Mouse (Mus musculus) urinary bladder, postnatal 25 days (tissue): ENCODE data around the gene Hmox2.
A peak's percentile ranks its signal among the peaks of the same experiment; 100 is the strongest.
"Not testable (repeated sequence)": the region's sequence is repeated elsewhere in the genome, so short reads cannot be mapped to it uniquely, and the experiment has no call there.

Experiments used
- DNase-seq: peaks from one replicate; pipeline ENCODE4 v3.0.0; 2022; ENCODE audit warnings: low spot score

The Hmox2 gene

GRCm38 (mm10) chr16:4725780-4726527, at the start of gene Hmox2:
Gene Hmox2, plus strand, starts transcription at chr16:4726361.
- peak; percentile 96 for DNase-seq

- DNase-seq, result no peak
Observed at GRCm38 (mm10) chr16:4676836-4677235, 49.3 kb upstream of the Hmox2 start.

- no peak for DNase-seq
Observed at GRCm38 (mm10) chr16:4678080-4678479, 48.1 kb upstream of the Hmox2 start.

- DNase-seq, result peak; percentile 77
Observed at GRCm38 (mm10) chr16:4679121-4680018, 46.8 kb upstream of the Hmox2 start, which contains the start of gene Coro7. Gene Coro7, minus strand, starts transcription at chr16:4679777.

- not testable (repeated sequence) for DNase-seq
Observed at GRCm38 (mm10) chr16:4680922-4681455, 45.2 kb upstream of the Hmox2 start.

GRCm38 (mm10) chr16:4682628-4683179, 43.5 kb upstream of the Hmox2 start:
- DNase-seq, result no peak

GRCm38 (mm10) chr16:4683193-4683580, 43.0 kb upstream of the Hmox2 start:
- no peak for DNase-seq

- DNase-seq, result peak; percentile 98
Observed at GRCm38 (mm10) chr16:4683581-4684456, 42.3 kb upstream of the Hmox2 start.

- DNase-seq, result no peak
Observed at GRCm38 (mm10) chr16:4684457-4684791, 41.7 kb upstream of the Hmox2 start.

- DNase-seq, result not testable (repeated sequence)
Observed at GRCm38 (mm10) chr16:4689371-4689770, 36.8 kb upstream of the Hmox2 start.

- DNase-seq, result no peak
Observed at GRCm38 (mm10) chr16:4701211-4701610, 24.9 kb upstream of the Hmox2 start.

- DNase-seq, result no peak
Observed at GRCm38 (mm10) chr16:4702646-4703045, 23.5 kb upstream of the Hmox2 start.

GRCm38 (mm10) chr16:4705541-4705940, 20.6 kb upstream of the Hmox2 start:
- no peak for DNase-seq

- DNase-seq, result no peak
Observed at GRCm38 (mm10) chr16:4711173-4711572, 15.0 kb upstream of the Hmox2 start.

GRCm38 (mm10) chr16:4713861-4714710, 12.1 kb upstream of the Hmox2 start:
- no peak for DNase-seq

- no peak for DNase-seq
Observed at GRCm38 (mm10) chr16:4717866-4718265, 8.3 kb upstream of the Hmox2 start.

- peak; percentile 34 for DNase-seq
Observed at GRCm38 (mm10) chr16:4718753-4719518, 7.2 kb upstream of the Hmox2 start, which contains the start of gene Nmral1. Gene Nmral1, minus strand, starts transcription at chr16:4719356.

- no peak for DNase-seq
Observed at GRCm38 (mm10) chr16:4722128-4722914, 3.8 kb upstream of the Hmox2 start.

GRCm38 (mm10) chr16:4722915-4723209, 3.3 kb upstream of the Hmox2 start:
- DNase-seq, result no peak
